Mouse (Mus musculus) heart, postnatal 0 days (tissue): ENCODE results near the gene Camta1. TPM values are rescaled to one million over a fixed set of nuclear protein-coding genes. Genes with fewer than 3 reads are reported as not detected.

ENCODE experiments used
- ATAC-seq: fragments of 200-750 bp; cut with Nextera tagmentation; 2 replicates; pipeline ENCODE4 v1.8.0; 2017; ENCODE audit warnings: low read depth, moderate number of reproducible peaks, moderate library complexity; ENCODE audit not compliant: insufficient read depth
- DNase-seq: peaks from one replicate; pipeline ENCODE4 v3.0.0-alpha.2; 2016; ENCODE audit warnings: low spot score
- H3K27ac ChIP-seq: fragments of 300-500 bp; sonication (generic); 2 replicates; pipeline ENCODE4 v1.5.1; 2014; ENCODE audit warnings: low read depth, mild to moderate bottlenecking
- H3K27me3 ChIP-seq: fragments of 300-500 bp; sonication (generic); 2 replicates; pipeline ENCODE4 v1.6.1; 2014; ENCODE audit warnings: low read length, mixed read lengths; ENCODE audit not compliant: control insufficient read depth, insufficient read depth
- H3K36me3 ChIP-seq: fragments of 300-500 bp; sonication (generic); replicated peaks from 2 replicates; pipeline ENCODE4 v1.6.1; 2014; ENCODE audit warnings: low read length, mixed read lengths; ENCODE audit not compliant: control insufficient read depth, insufficient read depth
- H3K4me1 ChIP-seq: fragments of 300-500 bp; sonication (generic); 2 replicates; pipeline ENCODE4 v1.6.1; 2014; ENCODE audit warnings: antibody characterized with exemption; ENCODE audit not compliant: control insufficient read depth, insufficient read depth
- H3K4me2 ChIP-seq: fragments of 300-500 bp; sonication (generic); 2 replicates; pipeline ENCODE4 v1.6.1; 2014; ENCODE audit warnings: low read depth, mild to moderate bottlenecking, low read length, moderate library complexity
- H3K4me3 ChIP-seq: fragments of 300-500 bp; sonication (generic); 2 replicates; pipeline ENCODE4 v1.5.1; 2014; ENCODE audit warnings: low read depth, low read length
- H3K9ac ChIP-seq: fragments of 300-500 bp; sonication (generic); replicated peaks from 2 replicates; pipeline ENCODE4 v1.6.1; 2014; ENCODE audit warnings: low read depth, low read length, mixed read lengths
- H3K9me3 ChIP-seq: fragments of 300-500 bp; sonication (generic); replicated peaks from 2 replicates; pipeline ENCODE4 v1.6.1; 2016; ENCODE audit warnings: low read length; ENCODE audit not compliant: control insufficient read depth
- CTCF ChIP-seq: IDR thresholded peaks from 2 replicates; pipeline ENCODE4 v1.5.1; 2016; ENCODE audit warnings: antibody characterized with exemption, control low read depth, low read depth
- EP300 ChIP-seq: IDR thresholded peaks from 2 replicates; pipeline ENCODE4 v1.6.1; 2016; ENCODE audit warnings: antibody characterized with exemption, low read depth
- WGBS: fragments of 180-500 bp; shearing (Covaris S2); extraction: QIAGEN DNeasy Blood & Tissue Kit; methylation state at CpG from one replicate; pipeline ENCODE4 v1.1.7; 2014; 5-methylcytosine and 5-hydroxymethylcytosine counted together
- polyA plus RNA-seq: library from polyadenylated mRNA; unstranded; fragments of >200 nt; fragmentation: Nextera tagmentation; extraction: Ambion mirVana; gene quantifications from 2 replicates; pipeline ENCODE4 v1.2.1, GENCODE M21; 2015
- total RNA-seq: library from RNA; depleted of rRNA; stranded (reverse); fragments of >200 nt; gene quantifications from 2 replicates; pipeline ENCODE4 v1.2.3, GENCODE M21; 2014; ENCODE audit warnings: low replicate concordance

Gene Camta1
- total and polyA plus RNA-seq, 2 experiments from 2014 or later: 72.7 to 240 TPM

- Histone ChIP-seq H3K4me3 (no peak overlapping the region), H3K27me3 (no peaks in the 10 kb centered on the region), H3K36me3 (no peaks in the 10 kb centered on the region), H3K4me2 (0 out of 2 replicates have a peak overlapping the region, but pooled peaks have one; percentile 24), H3K4me1 (peaks cover 30% of the 10 kb centered on the region), H3K27ac (peak overlapping the region; percentile 90), H3K9me3 (no peaks in the 10 kb centered on the region), H3K9ac (0 out of 2 replicates have a peak overlapping the region, but pooled peaks have one; percentile 23)
- peak; percentile 91 for DNase-seq
- TF ChIP-seq CTCF: no peak
- TF ChIP-seq EP300: peak; percentile 33; the same call in 1 of the 2 replicates
- 26% methylated on average over 14 of the region's 14 CpGs for whole genome bisulfite sequencing
- ATAC-seq: peak; percentile 88
Measured at GRCm38 (mm10) chr4:151902689-151903241, 41.1 kb upstream of the Camta1 start.

GRCm38 (mm10) chr4:151902046-151902688, 40.5 kb upstream of the Camta1 start:
- no peak for TF ChIP-seq CTCF
- TF ChIP-seq EP300: no peak
- Histone ChIP-seq H3K4me2 (no peak overlapping the region), H3K27me3 (no peaks in the 10 kb centered on the region), H3K27ac (peak overlapping the region; percentile 90), H3K36me3 (no peaks in the 10 kb centered on the region), H3K4me3 (no peak overlapping the region), H3K9me3 (no peaks in the 10 kb centered on the region), H3K9ac (0 out of 2 replicates have a peak overlapping the region, but pooled peaks have one; percentile 23), H3K4me1 (peaks cover 30% of the 10 kb centered on the region)
- ATAC-seq (peak; percentile 25), DNase-seq (no peak)
- WGBS: 65% methylated on average over 17 of the region's 17 CpGs

GRCm38 (mm10) chr4:151901422-151901821, 39.7 kb upstream of the Camta1 start:
- Histone ChIP-seq H3K4me3 (no peak overlapping the region), H3K36me3 (no peaks in the 10 kb centered on the region), H3K27ac (peak overlapping the region; percentile 90; the same call in 1 of the 2 replicates), H3K4me2 (no peak overlapping the region), H3K4me1 (peaks cover 30% of the 10 kb centered on the region), H3K9ac (no peak overlapping the region), H3K27me3 (no peaks in the 10 kb centered on the region), H3K9me3 (no peaks in the 10 kb centered on the region)
- WGBS: 50% methylated on average over 11 of the region's 11 CpGs
- ATAC-seq (no peak), DNase-seq (no peak)
- TF ChIP-seq CTCF (no peak; the same call in 1 of the 2 replicates), EP300 (no peak)

GRCm38 (mm10) chr4:151900735-151901134, 39.1 kb upstream of the Camta1 start:
- no peak overlapping the region for H3K27ac ChIP-seq
- WGBS: 64% methylated on average over 6 of the region's 6 CpGs
- peaks cover 1% of the 10 kb centered on the region; the same call in 1 of the 2 replicates for H3K9me3 ChIP-seq
- TF ChIP-seq CTCF: no peak
- H3K27me3 ChIP-seq: no peaks in the 10 kb centered on the region
- no peak overlapping the region for H3K9ac ChIP-seq
- H3K4me2 ChIP-seq: no peak overlapping the region
- no peak overlapping the region for H3K4me3 ChIP-seq
- ATAC-seq (no peak), DNase-seq (no peak)
- peaks cover 30% of the 10 kb centered on the region for H3K4me1 ChIP-seq
- H3K36me3 ChIP-seq: no peaks in the 10 kb centered on the region

GRCm38 (mm10) chr4:151899707-151900384, 38.2 kb upstream of the Camta1 start:
- Histone ChIP-seq H3K4me2 (no peak overlapping the region), H3K9me3 (peaks cover 6% of the 10 kb centered on the region; the same call in 1 of the 2 replicates), H3K36me3 (no peaks in the 10 kb centered on the region), H3K9ac (no peak overlapping the region), H3K4me3 (no peak overlapping the region), H3K4me1 (peaks cover 30% of the 10 kb centered on the region), H3K27me3 (no peaks in the 10 kb centered on the region), H3K27ac (no peak overlapping the region)
- no peak for ATAC-seq
- TF ChIP-seq EP300 (no peak), CTCF (peak; percentile 51)
- no peak for DNase-seq
- 62% methylated on average over 11 of the region's 11 CpGs for WGBS
